Mouse (Mus musculus): ENCODE results near the gene Arl8b. TPM values are rescaled to one million over a fixed set of nuclear protein-coding genes. Genes with fewer than 3 reads are reported as not detected.

Arl8b gene
- polyA plus RNA-seq, 1 experiment from 2014 or later = 124 TPM

DNA sequence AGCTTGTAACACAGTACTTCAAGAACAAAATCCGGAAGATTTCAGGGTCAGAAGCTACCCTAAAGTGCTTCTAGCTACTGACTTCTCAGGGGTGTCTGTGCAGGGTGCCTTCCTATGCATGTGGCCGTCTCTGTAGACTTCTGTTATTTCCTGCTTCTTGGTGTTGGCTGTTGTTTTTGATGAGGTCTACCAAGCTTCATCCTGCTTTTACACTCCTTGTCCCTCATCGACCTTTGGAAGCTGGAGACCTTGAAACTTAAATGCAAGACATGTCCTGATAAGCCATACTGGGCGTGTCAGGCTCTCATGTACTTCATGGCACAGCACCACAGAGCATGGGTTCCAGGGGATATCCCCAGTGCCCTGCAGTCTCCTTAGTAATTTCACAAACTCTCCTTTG, 55.1 kb downstream of the Arl8b start:
- H3K27ac ChIP-seq = no peak overlapping the region
- H3K4me2 ChIP-seq (replicated peaks) = no peak overlapping the region
- no peaks in the 10 kb centered on the region for H3K27me3 ChIP-seq (ENCODE audit: control insufficient read depth, insufficient read depth, low read length)
- no peak for DNase-seq (ENCODE audit: low spot score)
- H3K4me3 ChIP-seq (replicated peaks; ENCODE audit: low read length) = no peak overlapping the region
- no peak overlapping the region for H3K9ac ChIP-seq
- no peak for ATAC-seq (ENCODE audit: low FRiP score)
- H3K4me1 ChIP-seq (replicated peaks; ENCODE audit: control insufficient read depth, insufficient read depth, low read length) = no peaks in the 10 kb centered on the region
- peaks cover 24% of the 10 kb centered on the region for H3K36me3 ChIP-seq (replicated peaks; ENCODE audit: control insufficient read depth, insufficient read depth)
- H3K9me3 ChIP-seq (ENCODE audit: control insufficient read depth, low read length) = no peaks in the 10 kb centered on the region
- WGBS = 93% methylated on average over 4 of the region's 4 CpGs

DNA sequence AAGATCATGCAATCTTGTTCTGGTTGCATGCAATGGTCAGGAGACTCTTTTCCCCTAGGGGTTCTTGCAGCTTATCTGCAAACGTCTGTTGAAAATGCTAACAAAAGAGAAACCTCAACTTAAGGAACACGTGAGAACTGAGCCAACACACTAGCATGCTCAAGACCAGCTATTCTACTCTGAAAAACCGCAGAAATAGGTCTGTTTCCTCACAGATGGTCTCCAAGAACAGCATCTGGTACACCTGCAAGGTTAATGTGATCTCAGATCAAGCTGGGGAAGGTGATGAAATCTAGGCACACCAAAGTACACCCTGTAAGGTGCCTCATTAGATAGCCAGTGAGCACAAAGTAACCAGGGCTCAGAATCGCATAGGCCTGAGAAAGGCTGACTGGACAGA, 56.5 kb downstream of the Arl8b start:
- no peak overlapping the region for H3K9ac ChIP-seq
- WGBS = 88% methylated on average over 4 of the region's 4 CpGs
- no peaks in the 10 kb centered on the region for H3K27me3 ChIP-seq (ENCODE audit: control insufficient read depth, insufficient read depth, low read length)
- H3K9me3 ChIP-seq (ENCODE audit: control insufficient read depth, low read length) = no peaks in the 10 kb centered on the region
- no peak overlapping the region for H3K27ac ChIP-seq
- H3K36me3 ChIP-seq (replicated peaks; ENCODE audit: control insufficient read depth, insufficient read depth) = peaks cover 38% of the 10 kb centered on the region
- no peak for DNase-seq (ENCODE audit: low spot score)
- no peak for ATAC-seq (ENCODE audit: low FRiP score)
- no peaks in the 10 kb centered on the region for H3K4me1 ChIP-seq (replicated peaks; ENCODE audit: control insufficient read depth, insufficient read depth, low read length)
- no peak overlapping the region for H3K4me2 ChIP-seq (replicated peaks)
- H3K4me3 ChIP-seq (replicated peaks; ENCODE audit: low read length) = no peak overlapping the region

DNA sequence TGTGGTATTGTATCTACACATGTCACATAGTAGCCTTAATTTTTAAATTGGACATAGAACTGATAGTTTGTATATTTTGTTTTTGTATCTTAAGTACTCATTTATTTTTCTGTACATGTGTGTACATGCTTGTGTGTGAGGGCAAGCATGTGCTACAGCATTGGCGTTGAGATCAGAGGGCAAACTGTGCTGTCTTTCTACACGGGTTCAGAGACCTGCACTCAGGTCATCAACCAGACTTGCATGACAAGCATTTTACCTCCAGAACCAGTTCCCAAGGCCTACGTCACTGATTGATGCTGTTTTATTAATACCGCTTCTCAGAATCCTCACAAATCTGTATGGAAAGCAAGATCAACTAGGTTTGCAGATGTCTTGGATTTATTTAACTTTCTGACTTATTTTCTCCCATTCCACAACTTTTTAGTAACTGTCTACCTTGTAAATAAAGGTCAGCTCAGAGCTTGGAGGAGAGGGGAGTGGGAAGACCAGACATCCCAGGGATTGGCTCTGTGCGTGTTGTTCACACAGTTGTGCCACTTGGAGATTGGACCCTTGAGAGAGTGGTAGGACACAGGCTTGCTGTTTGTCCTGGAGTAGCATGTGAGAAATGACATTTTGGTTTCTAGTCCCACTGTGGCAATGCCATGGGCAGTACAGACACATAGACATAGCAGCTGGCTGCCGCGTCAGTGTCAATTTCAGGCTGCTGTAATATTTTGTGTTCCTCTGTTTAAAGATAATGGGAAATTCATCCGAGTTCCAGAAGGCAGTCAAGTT, 58.2 kb downstream of the Arl8b start:
- no peak for DNase-seq (ENCODE audit: low spot score)
- no peak for ATAC-seq (ENCODE audit: low FRiP score)
- 94% methylated on average over 8 of the region's 8 CpGs for WGBS
- no peak overlapping the region for H3K9ac ChIP-seq
- no peak overlapping the region for H3K27ac ChIP-seq
- no peaks in the 10 kb centered on the region for H3K27me3 ChIP-seq (ENCODE audit: control insufficient read depth, insufficient read depth, low read length)
- no peaks in the 10 kb centered on the region for H3K9me3 ChIP-seq (ENCODE audit: control insufficient read depth, low read length)
- no peak overlapping the region for H3K4me2 ChIP-seq (replicated peaks)
- no peak overlapping the region for H3K4me3 ChIP-seq (replicated peaks; ENCODE audit: low read length)
- H3K36me3 ChIP-seq (replicated peaks; ENCODE audit: control insufficient read depth, insufficient read depth) = peaks cover 45% of the 10 kb centered on the region
- H3K4me1 ChIP-seq (replicated peaks; ENCODE audit: control insufficient read depth, insufficient read depth, low read length) = no peaks in the 10 kb centered on the region

DNA sequence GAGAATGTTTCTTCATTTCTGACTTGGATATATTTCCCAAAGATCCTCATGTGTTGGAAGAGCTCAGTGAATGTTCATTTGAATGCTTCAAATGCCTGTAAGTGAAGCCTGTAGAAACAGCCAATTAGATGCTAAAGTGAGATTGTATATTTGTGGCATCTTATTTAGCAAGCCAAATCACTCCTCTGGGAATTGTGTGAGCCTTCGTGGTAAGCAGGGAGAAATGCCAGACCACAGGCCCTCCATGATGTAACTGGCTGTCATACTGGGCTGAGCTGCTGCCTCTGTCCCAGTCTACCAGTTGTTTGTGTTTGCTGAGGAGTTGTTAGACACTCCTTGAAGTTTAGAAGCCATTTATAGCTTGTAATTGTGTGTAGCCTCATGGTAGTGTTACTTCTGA, 60.8 kb downstream of the Arl8b start:
- Histone ChIP-seq H3K4me2 (replicated peaks) (no peak overlapping the region), H3K27me3 (ENCODE audit: control insufficient read depth, insufficient read depth, low read length) (no peaks in the 10 kb centered on the region), H3K27ac (no peak overlapping the region), H3K36me3 (replicated peaks; ENCODE audit: control insufficient read depth, insufficient read depth) (peaks cover 46% of the 10 kb centered on the region), H3K9ac (no peak overlapping the region), H3K4me1 (replicated peaks; ENCODE audit: control insufficient read depth, insufficient read depth, low read length) (no peaks in the 10 kb centered on the region), H3K4me3 (replicated peaks; ENCODE audit: low read length) (no peak overlapping the region), H3K9me3 (ENCODE audit: control insufficient read depth, low read length) (no peaks in the 10 kb centered on the region)
- DNase-seq (ENCODE audit: low spot score) (no peak), ATAC-seq (ENCODE audit: low FRiP score) (no peak)
- 64% methylated on average over 1 of the region's 1 CpGs for WGBS

DNA sequence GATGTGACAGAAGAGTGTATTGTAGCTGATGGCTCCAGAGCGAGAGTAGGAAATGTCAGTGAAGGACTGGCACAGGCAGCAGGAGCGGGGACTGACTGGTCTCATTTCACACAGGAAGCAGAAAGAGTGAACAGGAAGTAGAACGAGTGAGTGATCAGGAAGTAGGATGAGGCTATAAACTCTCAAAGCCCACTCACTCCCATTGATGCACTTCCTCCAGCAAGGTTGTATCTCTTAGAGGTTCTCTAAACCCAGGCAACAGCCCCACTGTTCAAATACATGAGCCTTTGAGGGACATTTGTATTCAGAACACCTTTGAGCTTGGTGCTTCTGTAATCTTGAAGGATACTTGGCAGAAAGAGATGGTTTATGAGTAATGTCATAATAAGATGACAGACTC, 61.2 kb downstream of the Arl8b start:
- WGBS = 91% methylated on average over 3 of the region's 3 CpGs
- H3K9ac ChIP-seq = no peak overlapping the region
- H3K36me3 ChIP-seq (replicated peaks; ENCODE audit: control insufficient read depth, insufficient read depth) = peaks cover 49% of the 10 kb centered on the region
- no peak for DNase-seq (ENCODE audit: low spot score)
- no peaks in the 10 kb centered on the region for H3K4me1 ChIP-seq (replicated peaks; ENCODE audit: control insufficient read depth, insufficient read depth, low read length)
- H3K9me3 ChIP-seq (ENCODE audit: control insufficient read depth, low read length) = no peaks in the 10 kb centered on the region
- ATAC-seq (ENCODE audit: low FRiP score) = no peak
- H3K27ac ChIP-seq = no peak overlapping the region
- H3K27me3 ChIP-seq (ENCODE audit: control insufficient read depth, insufficient read depth, low read length) = no peaks in the 10 kb centered on the region
- no peak overlapping the region for H3K4me2 ChIP-seq (replicated peaks)
- H3K4me3 ChIP-seq (replicated peaks; ENCODE audit: low read length) = no peak overlapping the region

DNA sequence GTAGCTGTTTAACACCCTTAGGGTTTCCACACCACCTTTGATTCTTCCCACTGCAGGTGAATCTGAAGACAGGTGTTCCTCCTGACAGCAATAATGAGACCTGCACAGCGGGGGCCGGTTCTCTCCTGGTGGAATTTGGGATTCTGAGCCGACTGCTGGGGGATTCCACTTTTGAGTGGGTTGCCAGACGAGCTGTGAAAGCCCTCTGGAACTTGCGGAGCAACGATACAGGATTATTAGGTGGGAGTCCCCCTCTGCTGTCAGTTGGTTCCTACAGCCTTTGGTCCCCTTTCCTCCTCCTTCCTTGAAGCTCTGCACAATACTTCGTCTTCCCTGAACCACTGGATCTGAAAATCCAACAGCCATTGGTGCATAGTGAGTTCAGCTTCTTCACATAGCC, 61.9 kb downstream of the Arl8b start:
- DNase-seq (ENCODE audit: low spot score) (no peak), ATAC-seq (ENCODE audit: low FRiP score) (no peak)
- Histone ChIP-seq H3K4me3 (replicated peaks; ENCODE audit: low read length) (no peak overlapping the region), H3K9me3 (ENCODE audit: control insufficient read depth, low read length) (no peaks in the 10 kb centered on the region), H3K27me3 (ENCODE audit: control insufficient read depth, insufficient read depth, low read length) (no peaks in the 10 kb centered on the region), H3K4me1 (replicated peaks; ENCODE audit: control insufficient read depth, insufficient read depth, low read length) (no peaks in the 10 kb centered on the region), H3K4me2 (replicated peaks) (no peak overlapping the region), H3K9ac (no peak overlapping the region), H3K36me3 (replicated peaks; ENCODE audit: control insufficient read depth, insufficient read depth) (peaks cover 50% of the 10 kb centered on the region), H3K27ac (no peak overlapping the region)
- 90% methylated on average over 7 of the region's 7 CpGs for WGBS

DNA sequence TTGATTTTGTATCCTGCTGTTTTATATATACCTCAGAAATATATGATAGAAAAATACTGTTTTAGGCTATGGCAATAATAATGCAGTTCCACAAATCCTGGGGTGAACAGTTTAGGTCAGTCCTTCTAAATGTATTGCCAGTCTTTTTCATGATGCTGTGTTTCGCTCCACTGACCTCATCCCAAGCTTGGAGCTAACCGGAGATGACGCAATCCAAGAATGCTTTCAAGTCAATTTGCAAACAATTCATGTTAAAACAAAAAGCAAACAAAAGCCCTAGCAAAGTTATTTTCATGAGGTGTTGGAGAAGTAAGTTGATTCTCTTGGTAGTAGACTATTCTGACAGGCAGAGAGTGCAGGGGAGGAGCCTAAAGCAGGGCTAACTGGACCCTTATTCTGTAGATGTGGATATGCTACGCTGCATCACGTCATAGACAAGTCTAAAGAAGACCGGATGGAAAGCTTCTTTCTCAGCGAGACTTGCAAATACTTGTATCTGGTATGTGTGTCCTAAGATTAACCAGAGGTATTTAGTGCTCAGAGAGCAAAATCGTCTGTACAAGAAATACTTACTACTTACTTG, 69.3 kb downstream of the Arl8b start:
- ATAC-seq (ENCODE audit: low FRiP score) (no peak), DNase-seq (ENCODE audit: low spot score) (no peak)
- Histone ChIP-seq H3K4me1 (replicated peaks; ENCODE audit: control insufficient read depth, insufficient read depth, low read length) (no peaks in the 10 kb centered on the region), H3K4me3 (replicated peaks; ENCODE audit: low read length) (no peak overlapping the region), H3K27me3 (ENCODE audit: control insufficient read depth, insufficient read depth, low read length) (no peaks in the 10 kb centered on the region), H3K27ac (no peak overlapping the region), H3K9ac (no peak overlapping the region), H3K36me3 (replicated peaks; ENCODE audit: control insufficient read depth, insufficient read depth) (peaks cover 61% of the 10 kb centered on the region), H3K9me3 (ENCODE audit: control insufficient read depth, low read length) (no peaks in the 10 kb centered on the region), H3K4me2 (replicated peaks) (no peak overlapping the region)
- WGBS = 96% methylated on average over 8 of the region's 8 CpGs

DNA sequence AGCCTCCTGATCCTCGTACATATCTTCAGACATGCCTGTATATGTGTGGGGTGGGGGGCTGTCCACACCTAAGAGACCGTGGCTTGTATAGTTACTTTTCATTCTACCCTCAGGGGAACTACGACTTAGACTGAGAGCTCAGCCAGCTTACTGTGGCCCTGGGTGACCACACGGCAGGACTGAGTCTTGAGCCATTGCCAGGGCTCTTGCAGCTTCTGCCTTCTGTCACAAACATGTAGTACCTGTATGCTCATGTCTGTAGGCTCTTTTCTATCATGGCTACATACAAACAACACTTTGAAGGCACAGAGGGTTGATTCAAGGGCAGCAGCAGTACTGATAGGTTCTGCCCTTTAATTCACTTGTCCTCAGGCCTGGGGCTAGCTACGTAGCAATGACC, 70.1 kb downstream of the Arl8b start:
- Histone ChIP-seq H3K4me3 (replicated peaks; ENCODE audit: low read length) (no peak overlapping the region), H3K36me3 (replicated peaks; ENCODE audit: control insufficient read depth, insufficient read depth) (peaks cover 63% of the 10 kb centered on the region), H3K27ac (no peak overlapping the region), H3K9me3 (ENCODE audit: control insufficient read depth, low read length) (no peaks in the 10 kb centered on the region), H3K4me1 (replicated peaks; ENCODE audit: control insufficient read depth, insufficient read depth, low read length) (no peaks in the 10 kb centered on the region), H3K4me2 (replicated peaks) (no peak overlapping the region), H3K27me3 (ENCODE audit: control insufficient read depth, insufficient read depth, low read length) (no peaks in the 10 kb centered on the region), H3K9ac (no peak overlapping the region)
- 92% methylated on average over 5 of the region's 5 CpGs for WGBS
- DNase-seq (ENCODE audit: low spot score) (no peak), ATAC-seq (ENCODE audit: low FRiP score) (no peak)

DNA sequence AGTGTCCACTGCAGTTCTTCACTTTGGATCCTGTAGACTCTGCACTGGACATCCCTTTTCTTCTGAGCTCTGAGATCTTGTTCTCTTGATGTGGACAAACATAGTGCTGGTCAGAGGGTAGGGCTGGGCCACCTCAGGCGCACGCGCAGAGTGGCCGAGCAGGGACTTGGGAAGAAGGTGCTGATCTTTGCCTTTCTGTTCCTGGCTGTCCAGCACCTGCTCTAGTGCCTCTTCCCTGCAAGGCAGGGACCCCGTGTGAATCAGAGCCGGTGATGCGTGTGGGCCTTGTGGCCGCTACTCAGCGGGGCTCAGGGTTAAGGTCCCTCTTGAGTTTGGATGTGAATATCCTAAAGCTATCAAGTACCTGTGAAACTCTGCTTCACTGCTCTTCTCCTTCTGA, 75.7 kb downstream of the Arl8b start:
- Histone ChIP-seq H3K4me1 (replicated peaks; ENCODE audit: control insufficient read depth, insufficient read depth, low read length) (no peaks in the 10 kb centered on the region), H3K9me3 (ENCODE audit: control insufficient read depth, low read length) (peaks cover 11% of the 10 kb centered on the region; the same call in 1 of the 2 replicates), H3K4me2 (replicated peaks) (no peak overlapping the region), H3K36me3 (replicated peaks; ENCODE audit: control insufficient read depth, insufficient read depth) (peaks cover 30% of the 10 kb centered on the region), H3K27me3 (ENCODE audit: control insufficient read depth, insufficient read depth, low read length) (no peaks in the 10 kb centered on the region), H3K9ac (no peak overlapping the region), H3K27ac (no peak overlapping the region), H3K4me3 (replicated peaks; ENCODE audit: low read length) (no peak overlapping the region)
- no peak for ATAC-seq (ENCODE audit: low FRiP score)
- 94% methylated on average over 9 of the region's 9 CpGs for WGBS
- DNase-seq (ENCODE audit: low spot score) = no peak
